Mouse (Mus musculus) liver, postnatal 0 days (tissue): ENCODE data around the gene Mrpl58. TPM values are rescaled to one million over a fixed set of nuclear protein-coding genes. Genes with fewer than 3 reads are reported as not detected.

Experiments
- ATAC-seq: fragments of 200-750 bp; cut with Nextera tagmentation; 2 replicates; pipeline ENCODE4 v1.8.0; 2017; ENCODE audit warnings: mild to moderate bottlenecking, moderate library complexity
- DNase-seq: peaks from one replicate; pipeline ENCODE4 v3.0.0-alpha.2; 2016
- H3K27ac ChIP-seq: fragments of 300-500 bp; sonication (generic); 2 replicates; pipeline ENCODE4 v1.5.1; 2014; ENCODE audit warnings: antibody characterized with exemption, moderate library complexity, mild to moderate bottlenecking, low read depth
- H3K27me3 ChIP-seq: fragments of 300-500 bp; sonication (generic); 2 replicates; pipeline ENCODE4 v1.6.1; 2014; ENCODE audit warnings: low read length, control low read depth, mixed read lengths; ENCODE audit not compliant: insufficient read depth
- H3K36me3 ChIP-seq: fragments of 300-500 bp; sonication (generic); replicated peaks from 2 replicates; pipeline ENCODE4 v1.6.1; 2014; ENCODE audit warnings: mild to moderate bottlenecking, control low read depth, low read length, moderate library complexity, mixed read lengths; ENCODE audit not compliant: insufficient read depth
- H3K4me1 ChIP-seq: fragments of 300-500 bp; sonication (generic); 2 replicates; pipeline ENCODE4 v1.6.1; 2014; ENCODE audit warnings: antibody characterized with exemption, mild to moderate bottlenecking, control low read depth; ENCODE audit not compliant: insufficient read depth
- H3K4me2 ChIP-seq: fragments of 300-500 bp; sonication (generic); 2 replicates; pipeline ENCODE4 v1.6.1; 2014; ENCODE audit warnings: low read depth, mild to moderate bottlenecking, low read length, moderate library complexity, mixed read lengths
- H3K4me3 ChIP-seq: fragments of 300-500 bp; sonication (generic); 2 replicates; pipeline ENCODE4 v1.5.1; 2014; ENCODE audit warnings: low read depth, low read length
- H3K9ac ChIP-seq: fragments of 300-500 bp; sonication (generic); replicated peaks from 2 replicates; pipeline ENCODE4 v1.6.1; 2014; ENCODE audit warnings: mild to moderate bottlenecking, moderate library complexity
- H3K9me3 ChIP-seq: fragments of 300-500 bp; sonication (generic); 2 replicates; pipeline ENCODE4 v1.6.1; 2016; ENCODE audit warnings: mild to moderate bottlenecking, control low read depth, low read length, mixed read lengths
- CTCF ChIP-seq: sonication (generic); IDR thresholded peaks from 2 replicates; pipeline ENCODE4 v1.5.1; 2016; ENCODE audit warnings: antibody characterized with exemption, low read depth
- EP300 ChIP-seq: IDR thresholded peaks from 2 replicates; pipeline ENCODE4 v1.6.1; 2016; ENCODE audit warnings: antibody characterized with exemption, low read depth, mild to moderate bottlenecking
- WGBS: fragments of 180-500 bp; shearing (Covaris S2); extraction: QIAGEN DNeasy Blood & Tissue Kit; methylation state at CpG from one replicate; pipeline ENCODE4 v1.1.7; 2014; ENCODE audit not compliant: insufficient replicate concordance; 5-methylcytosine and 5-hydroxymethylcytosine counted together
- polyA plus RNA-seq: library from polyadenylated mRNA; unstranded; fragments of >200 nt; fragmentation: Nextera tagmentation; extraction: Ambion mirVana; gene quantifications from 2 replicates; pipeline ENCODE4 v1.2.1, GENCODE M21; 2015

Gene Mrpl58
- polyA plus RNA-seq, 1 experiment from 2014 or later: 88.0 TPM

DNA sequence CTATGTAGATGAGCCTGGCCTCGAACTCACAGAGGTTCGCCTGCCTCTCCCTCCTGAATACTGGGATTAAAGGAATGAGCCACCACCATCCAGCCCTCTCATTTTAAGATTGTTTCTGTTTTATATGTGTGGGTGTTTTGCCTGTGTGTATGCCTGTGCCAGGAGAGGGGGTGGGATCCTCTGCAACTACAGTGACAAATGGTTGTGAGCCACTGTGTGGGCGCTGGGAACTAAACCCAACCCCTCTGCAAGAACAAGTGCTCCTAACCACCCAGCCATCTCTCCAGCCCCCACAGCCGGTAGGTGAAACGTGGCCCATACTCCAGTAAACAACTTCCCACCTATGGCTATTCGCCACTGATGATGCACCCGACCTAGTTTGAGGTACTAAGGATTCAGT lies 12.2 kb upstream of the Mrpl58 start:
- TF ChIP-seq CTCF (no peak), EP300 (no peak)
- Histone ChIP-seq H3K9ac (no peak overlapping the region), H3K4me1 (no peaks in the 10 kb centered on the region), H3K27ac (no peak overlapping the region), H3K4me2 (no peak overlapping the region), H3K27me3 (no peaks in the 10 kb centered on the region), H3K4me3 (no peak overlapping the region), H3K36me3 (no peaks in the 10 kb centered on the region; the same call in 1 of the 2 replicates), H3K9me3 (no peaks in the 10 kb centered on the region)
- ATAC-seq: no peak
- DNase-seq: no peak
- 86% methylated on average over 7 of the region's 7 CpGs for WGBS

- Histone ChIP-seq H3K27ac (no peak overlapping the region), H3K9me3 (no peaks in the 10 kb centered on the region), H3K27me3 (no peaks in the 10 kb centered on the region), H3K4me2 (peak overlapping the region; percentile 61), H3K4me1 (no peaks in the 10 kb centered on the region), H3K36me3 (no peaks in the 10 kb centered on the region; the same call in 1 of the 2 replicates), H3K4me3 (peak overlapping the region; percentile 13), H3K9ac (no peak overlapping the region)
- 64% methylated on average over 34 of the region's 34 CpGs for WGBS
- peak; percentile 53; the same call in 1 of the 2 replicates for ATAC-seq
- no peak for TF ChIP-seq CTCF
- TF ChIP-seq EP300: no peak
- peak; percentile 35 for DNase-seq
Observed at GRCm38 (mm10) chr11:115393721-115394325, 9.7 kb upstream of the Mrpl58 start.

DNA sequence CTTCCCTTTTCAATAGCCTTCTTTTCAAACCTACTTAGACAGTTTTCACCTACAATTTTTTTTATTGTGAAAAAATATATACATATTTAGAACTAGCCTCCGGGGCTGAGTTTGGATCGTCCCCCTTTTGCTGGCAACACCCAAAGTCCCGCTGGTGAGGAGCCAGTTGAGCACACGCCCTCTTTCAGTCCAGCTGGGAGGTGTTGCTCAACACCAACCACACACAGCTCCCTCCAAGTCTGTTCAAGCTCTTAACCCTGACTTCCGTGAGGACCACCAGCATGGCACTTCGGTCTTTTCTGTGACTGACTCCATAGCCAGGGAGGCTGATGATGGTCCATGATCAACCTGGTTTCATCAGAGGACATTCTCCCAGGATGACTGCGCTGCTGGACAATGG lies 5.5 kb upstream of the Mrpl58 start:
- H3K9me3 ChIP-seq: no peaks in the 10 kb centered on the region
- no peak for ATAC-seq
- no peak for TF ChIP-seq EP300
- TF ChIP-seq CTCF: no peak

DNA sequence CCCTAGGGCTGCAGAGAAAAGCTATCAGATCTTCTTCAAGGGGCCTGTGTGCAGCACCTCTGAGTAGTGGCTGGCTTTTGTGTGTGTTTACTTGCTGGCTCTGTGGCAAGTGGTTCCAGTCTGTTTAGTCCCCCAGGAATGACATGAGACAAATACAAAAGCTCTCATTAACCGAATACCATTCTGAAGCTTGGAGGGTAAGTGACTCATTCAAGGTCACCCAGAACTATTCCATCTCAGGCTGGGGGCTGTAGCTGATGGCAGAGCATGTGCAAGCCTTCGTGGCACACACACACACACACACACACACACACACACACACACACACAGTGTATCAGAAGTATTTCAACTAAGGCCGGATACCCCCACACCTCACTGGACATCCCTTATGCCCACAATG lies 3.4 kb upstream of the Mrpl58 start:
- 67% methylated on average over 3 of the region's 3 CpGs for WGBS
- Histone ChIP-seq H3K4me2 (no peak overlapping the region), H3K9me3 (no peaks in the 10 kb centered on the region), H3K27ac (no peak overlapping the region), H3K4me3 (no peak overlapping the region), H3K36me3 (no peaks in the 10 kb centered on the region), H3K27me3 (no peaks in the 10 kb centered on the region), H3K4me1 (peaks cover 15% of the 10 kb centered on the region), H3K9ac (no peak overlapping the region)
- DNase-seq (no peak), ATAC-seq (no peak)
- no peak for TF ChIP-seq CTCF
- TF ChIP-seq EP300: no peak

More for the DNA sequence above, 5.5 kb upstream of the Mrpl58 start:
- no peak for DNase-seq
- H3K4me2 ChIP-seq: no peak overlapping the region
- H3K9ac ChIP-seq: no peak overlapping the region
- no peak overlapping the region for H3K27ac ChIP-seq
- H3K4me1 ChIP-seq: peaks cover 1% of the 10 kb centered on the region; the same call in 1 of the 2 replicates
- 51% methylated on average over 7 of the region's 7 CpGs for WGBS
- no peak overlapping the region for H3K4me3 ChIP-seq
- H3K36me3 ChIP-seq: no peaks in the 10 kb centered on the region; the same call in 1 of the 2 replicates
- H3K27me3 ChIP-seq: no peaks in the 10 kb centered on the region

DNA sequence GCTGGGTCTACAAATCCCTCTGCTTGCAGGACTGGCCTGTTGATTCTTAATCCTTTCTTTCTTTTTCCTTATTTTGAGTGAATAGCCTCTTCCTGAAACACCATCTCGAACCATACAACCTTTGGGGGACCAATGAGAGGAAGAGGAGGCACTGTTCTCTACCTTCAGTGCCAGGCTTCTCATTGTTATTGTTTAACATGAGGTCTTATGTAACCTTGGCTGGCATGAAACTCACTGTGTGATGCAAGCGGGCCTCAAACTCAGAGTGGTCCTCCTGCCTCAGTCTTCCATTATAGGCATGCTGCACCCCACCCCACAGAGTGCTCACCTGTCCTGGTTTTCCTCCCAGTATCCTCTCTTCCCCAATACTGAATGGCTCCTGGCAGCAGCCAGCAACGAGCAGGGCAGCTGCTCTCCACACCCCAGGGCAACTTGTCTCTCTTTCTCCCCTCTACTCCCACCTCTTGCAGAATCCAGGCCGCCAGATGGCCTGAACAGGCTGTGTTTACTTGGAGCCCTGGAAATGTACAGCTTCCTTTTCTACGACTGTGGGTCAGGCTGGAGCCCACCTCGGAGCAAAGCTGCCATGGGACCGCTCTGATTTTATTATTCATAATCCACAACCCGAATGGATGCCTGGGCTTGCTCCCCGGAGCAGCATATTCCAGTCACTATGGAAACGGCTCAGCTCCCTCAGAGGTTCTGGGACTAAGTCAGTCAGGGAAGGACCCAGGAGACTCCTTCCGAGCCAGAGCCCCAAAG lies 2.7 kb upstream of the Mrpl58 start:
- Histone ChIP-seq H3K4me3 (no peak overlapping the region), H3K4me1 (peaks cover 15% of the 10 kb centered on the region), H3K4me2 (no peak overlapping the region), H3K9me3 (no peaks in the 10 kb centered on the region), H3K9ac (no peak overlapping the region), H3K36me3 (no peaks in the 10 kb centered on the region), H3K27me3 (no peaks in the 10 kb centered on the region), H3K27ac (no peak overlapping the region)
- 56% methylated on average over 11 of the region's 11 CpGs for WGBS
- DNase-seq: no peak
- ATAC-seq: no peak
- TF ChIP-seq CTCF: no peak
- no peak for TF ChIP-seq EP300

DNA sequence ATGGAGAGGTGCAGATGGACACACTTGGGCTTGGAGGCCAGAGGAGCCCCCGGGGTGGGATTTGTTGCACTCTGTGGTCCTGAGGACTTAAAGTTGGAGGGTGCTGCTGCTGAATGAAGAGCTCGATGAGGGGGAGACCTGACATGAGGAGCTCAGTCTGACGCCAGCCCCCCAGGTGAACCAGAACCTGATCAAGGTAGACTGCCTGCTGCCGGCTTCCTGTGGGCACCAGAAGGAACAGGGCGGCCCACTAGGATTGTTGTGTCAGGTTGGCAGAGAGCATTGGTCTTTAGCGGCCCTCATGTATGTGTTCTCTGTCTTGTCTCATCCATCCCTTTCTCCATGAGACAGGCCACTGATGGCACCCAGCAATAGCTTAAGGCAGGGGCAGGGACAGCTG lies 2.2 kb downstream of the Mrpl58 start:
- Histone ChIP-seq H3K4me2 (no peak overlapping the region), H3K27me3 (no peaks in the 10 kb centered on the region), H3K27ac (no peak overlapping the region), H3K4me1 (peaks cover 19% of the 10 kb centered on the region), H3K36me3 (peaks cover 8% of the 10 kb centered on the region), H3K9ac (no peak overlapping the region), H3K4me3 (no peak overlapping the region), H3K9me3 (no peaks in the 10 kb centered on the region)
- DNase-seq (no peak), ATAC-seq (no peak)
- TF ChIP-seq CTCF (no peak), EP300 (no peak)
- WGBS: 89% methylated on average over 6 of the region's 6 CpGs
